Mouse (Mus musculus) liver, embryonic 14.5 days (tissue): ENCODE data around the gene Spata31d1a.

Experiments
- CTCF ChIP-seq: IDR thresholded peaks from 2 replicates; pipeline ENCODE4 v1.5.1; 2016; ENCODE audit warnings: antibody characterized with exemption, low read depth, control low read depth
- EP300 ChIP-seq: IDR thresholded peaks from 2 replicates; pipeline ENCODE4 v1.6.1; 2016; ENCODE audit warnings: antibody characterized with exemption, low read depth

- TF ChIP-seq EP300 (no peak), CTCF (no peak)
These were observed 48.7 kb downstream of the Spata31d1a start for GRCm38 (mm10) chr13:59661387-59661786.
